Mouse (Mus musculus) limb, embryonic 13.5 days (tissue): Measurements from ENCODE around the gene Nhsl2. TPM values are rescaled to one million over a fixed set of nuclear protein-coding genes. Genes with fewer than 3 reads are reported as not detected.

Experiments
- ATAC-seq: fragments of 200-750 bp; cut with Nextera tagmentation; 2 replicates; pipeline ENCODE4 v1.8.0; 2017; ENCODE audit warnings: low read depth, moderate number of reproducible peaks, moderate TSS enrichment; ENCODE audit not compliant: low FRiP score
- H3K27ac ChIP-seq: fragments of 300-500 bp; sonication (generic); 2 replicates; pipeline ENCODE4 v1.5.1; 2015; ENCODE audit warnings: inconsistent platforms, mild to moderate bottlenecking, moderate library complexity
- H3K27me3 ChIP-seq: fragments of 300-500 bp; sonication (generic); 2 replicates; pipeline ENCODE4 v1.6.1; 2015; ENCODE audit warnings: mild to moderate bottlenecking, inconsistent platforms
- H3K36me3 ChIP-seq: fragments of 300-500 bp; sonication (generic); 2 replicates; pipeline ENCODE4 v1.6.1; 2015; ENCODE audit warnings: inconsistent platforms, mild to moderate bottlenecking, moderate library complexity
- H3K4me1 ChIP-seq: fragments of 300-500 bp; sonication (generic); 2 replicates; pipeline ENCODE4 v1.6.1; 2015; ENCODE audit warnings: inconsistent platforms
- H3K4me2 ChIP-seq: fragments of 300-500 bp; sonication (generic); replicated peaks from 2 replicates; pipeline ENCODE4 v1.6.1; 2015; ENCODE audit warnings: inconsistent platforms, mild to moderate bottlenecking, moderate library complexity
- H3K4me3 ChIP-seq: fragments of 300-500 bp; sonication (generic); 2 replicates; pipeline ENCODE4 v1.5.1; 2015; ENCODE audit warnings: moderate library complexity, mild to moderate bottlenecking, inconsistent platforms
- H3K9ac ChIP-seq: fragments of 300-500 bp; sonication (generic); 2 replicates; pipeline ENCODE4 v1.6.1; 2015; ENCODE audit warnings: mild to moderate bottlenecking, inconsistent platforms
- H3K9me3 ChIP-seq: fragments of 300-500 bp; sonication (generic); 2 replicates; pipeline ENCODE4 v1.6.1; 2016; ENCODE audit warnings: inconsistent platforms
- WGBS: fragments of 180-500 bp; shearing (Covaris S2); methylation state at CpG from one replicate; pipeline ENCODE4 v1.1.7; 2015; 5-methylcytosine and 5-hydroxymethylcytosine counted together
- polyA plus RNA-seq: library from polyadenylated mRNA; unstranded; fragments of >200 nt; fragmentation: Nextera tagmentation; extraction: Ambion mirVana; gene quantifications from 2 replicates; pipeline ENCODE4 v1.2.1, GENCODE M21; 2015

The Nhsl2 gene
- polyA plus RNA-seq, 1 experiment from 2014 or later, result 17.4 TPM

DNA sequence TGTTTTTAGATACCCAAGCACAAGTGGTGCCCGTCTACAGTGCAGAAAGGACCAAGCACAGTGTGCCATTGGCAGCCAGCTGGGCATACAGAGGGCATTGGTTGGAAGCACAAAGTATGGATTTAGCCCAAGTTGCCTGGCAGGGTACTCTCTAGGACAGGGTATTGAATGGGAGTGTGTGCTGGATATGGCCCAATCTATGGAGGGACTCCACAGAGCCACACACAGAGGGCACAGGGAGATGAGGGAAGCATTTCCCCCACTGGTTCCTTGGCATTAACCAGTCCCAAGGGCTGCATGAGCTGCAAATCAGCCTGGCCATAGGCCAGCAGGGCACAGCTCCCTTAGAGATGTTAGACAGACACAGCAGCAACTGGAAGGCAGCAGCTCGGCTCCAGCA is 79.9 kb downstream of the Nhsl2 start:
- Histone ChIP-seq H3K27ac (no peak overlapping the region), H3K9me3 (no peaks in the 10 kb centered on the region), H3K4me3 (no peak overlapping the region), H3K9ac (no peak overlapping the region), H3K4me1 (no peaks in the 10 kb centered on the region), H3K4me2 (no peak overlapping the region), H3K27me3 (peaks cover 38% of the 10 kb centered on the region; the same call in 1 of the 2 replicates), H3K36me3 (no peaks in the 10 kb centered on the region)
- 71% methylated on average over 2 of the region's 2 CpGs for WGBS
- no peak for ATAC-seq

DNA sequence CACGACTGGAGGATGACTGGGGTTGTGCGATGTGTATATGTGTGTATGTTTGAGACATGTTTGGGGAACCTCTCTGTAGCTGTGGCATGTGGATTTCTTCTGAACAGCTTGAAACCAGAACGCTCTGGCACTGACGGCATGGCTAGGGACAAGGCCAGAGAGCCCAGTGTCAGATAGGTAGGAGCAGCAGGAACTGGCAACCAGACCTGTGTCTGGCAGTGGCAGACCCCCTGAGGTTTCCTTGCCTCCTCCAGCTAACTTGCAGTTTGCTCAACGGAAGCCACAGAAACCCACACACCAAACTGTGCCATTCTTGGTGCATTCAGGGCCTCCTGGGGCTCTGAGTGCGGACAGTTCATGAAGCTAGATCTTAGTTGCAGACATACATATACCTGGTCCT is 81.1 kb downstream of the Nhsl2 start:
- ATAC-seq, result no peak
- Histone ChIP-seq H3K4me1 (no peaks in the 10 kb centered on the region), H3K9me3 (no peaks in the 10 kb centered on the region), H3K4me3 (no peak overlapping the region), H3K27ac (no peak overlapping the region), H3K27me3 (peaks cover 48% of the 10 kb centered on the region; the same call in 1 of the 2 replicates), H3K36me3 (no peaks in the 10 kb centered on the region), H3K9ac (no peak overlapping the region), H3K4me2 (no peak overlapping the region)
- WGBS, result 89% methylated on average over 6 of the region's 6 CpGs

GRCm38 (mm10) chrX:101931016-101931415 is 81.8 kb downstream of the Nhsl2 start:
- Histone ChIP-seq H3K27me3 (peaks cover 50% of the 10 kb centered on the region; the same call in 1 of the 2 replicates), H3K4me2 (no peak overlapping the region), H3K27ac (no peak overlapping the region), H3K4me3 (no peak overlapping the region), H3K9ac (no peak overlapping the region), H3K36me3 (no peaks in the 10 kb centered on the region), H3K9me3 (no peaks in the 10 kb centered on the region), H3K4me1 (no peaks in the 10 kb centered on the region)
- WGBS, result 78% methylated on average over 5 of the region's 5 CpGs
- no peak for ATAC-seq

DNA sequence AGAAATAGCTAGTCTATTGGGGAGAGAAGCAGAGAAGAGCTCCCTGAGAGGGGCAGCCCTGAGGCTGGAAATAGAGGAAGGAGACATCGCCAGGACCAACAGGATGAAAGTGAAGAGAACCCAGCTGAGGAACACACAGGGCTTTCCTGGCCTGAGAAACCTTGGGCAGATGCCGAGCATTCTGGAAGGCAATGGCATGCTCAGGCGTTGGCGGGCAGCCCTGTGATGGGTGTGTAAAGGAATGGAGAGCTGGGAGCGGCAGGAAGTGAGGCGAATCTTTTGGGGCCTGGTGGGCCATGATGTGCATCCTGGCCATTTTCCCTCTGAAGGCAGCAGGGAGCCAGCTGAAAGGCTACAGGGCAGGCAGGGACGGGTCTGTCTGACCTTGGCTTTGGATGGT is 83.1 kb downstream of the Nhsl2 start:
- 85% methylated on average over 7 of the region's 7 CpGs for WGBS
- peaks cover 55% of the 10 kb centered on the region; the same call in 1 of the 2 replicates for H3K27me3 ChIP-seq
- H3K4me3 ChIP-seq, result no peak overlapping the region

DNA sequence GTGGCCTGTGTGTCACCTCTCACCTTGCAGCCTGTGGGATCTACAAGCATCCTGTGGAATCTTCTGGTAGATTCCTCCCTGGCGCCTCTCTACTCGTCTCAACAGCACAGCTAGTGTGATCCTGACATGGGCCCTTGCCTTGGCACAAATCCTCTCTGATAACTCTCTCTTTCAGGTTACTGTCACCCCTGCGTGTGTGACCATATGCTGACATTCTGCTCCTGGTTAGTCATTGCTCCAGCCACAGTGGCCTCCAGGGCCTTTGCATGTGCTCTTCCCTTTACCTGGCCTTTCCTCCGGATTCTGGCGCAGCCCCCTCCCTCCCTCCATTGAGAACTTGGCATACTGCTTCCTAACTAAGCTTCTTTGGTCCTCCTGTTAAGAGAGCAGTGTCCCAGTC is 84.2 kb downstream of the Nhsl2 start:
- Histone ChIP-seq H3K4me1 (no peaks in the 10 kb centered on the region), H3K9me3 (no peaks in the 10 kb centered on the region), H3K4me3 (no peak overlapping the region), H3K27me3 (peaks cover 59% of the 10 kb centered on the region; the same call in 1 of the 2 replicates), H3K36me3 (no peaks in the 10 kb centered on the region), H3K27ac (no peak overlapping the region), H3K9ac (no peak overlapping the region), H3K4me2 (no peak overlapping the region)
- ATAC-seq, result no peak
- 91% methylated on average over 5 of the region's 5 CpGs for WGBS

More for the DNA sequence above, 83.1 kb downstream of the Nhsl2 start:
- Histone ChIP-seq H3K9ac (no peak overlapping the region), H3K4me2 (no peak overlapping the region), H3K36me3 (no peaks in the 10 kb centered on the region), H3K9me3 (no peaks in the 10 kb centered on the region), H3K27ac (no peak overlapping the region), H3K4me1 (no peaks in the 10 kb centered on the region)
- ATAC-seq, result no peak

DNA sequence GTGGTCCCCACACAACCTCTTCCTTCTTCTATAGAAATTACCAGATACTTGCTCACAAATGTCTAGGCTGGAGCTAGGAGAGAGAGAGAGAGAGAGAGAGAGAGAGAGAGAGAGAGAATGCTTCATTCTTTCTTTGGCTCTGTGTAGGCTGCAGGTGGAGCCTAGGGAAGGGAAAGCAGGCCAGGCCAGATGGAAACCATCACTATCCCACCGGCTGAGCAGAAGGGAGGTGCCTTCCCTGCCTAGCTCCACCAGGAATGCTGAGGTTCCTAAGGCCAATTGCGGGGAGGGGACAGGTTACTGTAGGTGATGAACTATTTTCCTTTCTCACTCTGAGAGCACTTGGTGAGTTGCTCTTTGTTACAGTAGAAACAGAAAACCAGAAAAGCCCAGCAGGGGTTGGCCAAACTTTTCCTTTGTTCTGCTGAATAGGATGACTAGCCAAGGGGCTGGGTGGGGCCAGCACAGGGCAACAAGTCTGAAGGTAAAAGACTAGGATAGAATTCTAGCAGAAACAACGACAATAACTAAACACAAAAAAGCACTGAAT is 86.2 kb downstream of the Nhsl2 start:
- ATAC-seq, result no peak
- Histone ChIP-seq H3K27ac (no peak overlapping the region), H3K4me3 (no peak overlapping the region), H3K9me3 (no peaks in the 10 kb centered on the region), H3K27me3 (peaks cover 53% of the 10 kb centered on the region), H3K4me1 (no peaks in the 10 kb centered on the region), H3K4me2 (no peak overlapping the region), H3K36me3 (no peaks in the 10 kb centered on the region), H3K9ac (no peak overlapping the region)
- WGBS, result 30% methylated on average over 3 of the region's 3 CpGs

- H3K27ac ChIP-seq, result no peak overlapping the region
- no peak overlapping the region for H3K4me2 ChIP-seq
- H3K4me3 ChIP-seq, result no peak overlapping the region
- no peaks in the 10 kb centered on the region for H3K9me3 ChIP-seq
- H3K27me3 ChIP-seq, result peaks cover 65% of the 10 kb centered on the region
- peaks cover 29% of the 10 kb centered on the region for H3K4me1 ChIP-seq
- no peaks in the 10 kb centered on the region for H3K36me3 ChIP-seq
- 86% methylated on average over 5 of the region's 5 CpGs for WGBS
- no peak for ATAC-seq
- no peak overlapping the region for H3K9ac ChIP-seq
Observed at GRCm38 (mm10) chrX:101939486-101939885, 90.3 kb downstream of the Nhsl2 start.

GRCm38 (mm10) chrX:101942461-101942896 is 93.3 kb downstream of the Nhsl2 start:
- Histone ChIP-seq H3K4me1 (peaks cover 34% of the 10 kb centered on the region), H3K27me3 (peaks cover 57% of the 10 kb centered on the region)

GRCm38 (mm10) chrX:101943743-101944142 is 94.6 kb downstream of the Nhsl2 start:
- Histone ChIP-seq H3K27me3 (peaks cover 53% of the 10 kb centered on the region), H3K27ac (peak overlapping the region; percentile 44; the same call in 1 of the 2 replicates)
- 50% methylated on average over 2 of the region's 2 CpGs for WGBS

More at GRCm38 (mm10) chrX:101942461-101942896, 93.3 kb downstream of the Nhsl2 start:
- H3K36me3 ChIP-seq, result no peaks in the 10 kb centered on the region
- H3K9ac ChIP-seq, result no peak overlapping the region
- H3K27ac ChIP-seq, result peak overlapping the region; percentile 83
- H3K9me3 ChIP-seq, result no peaks in the 10 kb centered on the region
- no peak overlapping the region for H3K4me3 ChIP-seq
- WGBS, result 6% methylated on average over 6 of the region's 6 CpGs
- H3K4me2 ChIP-seq, result peak overlapping the region; percentile 4; the same call in 1 of the 2 replicates
- peak; percentile 97 for ATAC-seq

GRCm38 (mm10) chrX:101944761-101945330 is 95.7 kb downstream of the Nhsl2 start:
- Histone ChIP-seq H3K4me3 (no peak overlapping the region), H3K9ac (no peak overlapping the region), H3K4me1 (peaks cover 34% of the 10 kb centered on the region), H3K36me3 (no peaks in the 10 kb centered on the region), H3K27me3 (peaks cover 45% of the 10 kb centered on the region), H3K4me2 (no peak overlapping the region), H3K27ac (no peak overlapping the region), H3K9me3 (no peaks in the 10 kb centered on the region)
- 90% methylated on average over 2 of the region's 2 CpGs for WGBS
- no peak for ATAC-seq

More at GRCm38 (mm10) chrX:101943743-101944142, 94.6 kb downstream of the Nhsl2 start:
- Histone ChIP-seq H3K9me3 (no peaks in the 10 kb centered on the region), H3K4me1 (peaks cover 34% of the 10 kb centered on the region), H3K4me2 (no peak overlapping the region), H3K36me3 (no peaks in the 10 kb centered on the region), H3K9ac (no peak overlapping the region), H3K4me3 (no peak overlapping the region)
- ATAC-seq, result no peak

DNA sequence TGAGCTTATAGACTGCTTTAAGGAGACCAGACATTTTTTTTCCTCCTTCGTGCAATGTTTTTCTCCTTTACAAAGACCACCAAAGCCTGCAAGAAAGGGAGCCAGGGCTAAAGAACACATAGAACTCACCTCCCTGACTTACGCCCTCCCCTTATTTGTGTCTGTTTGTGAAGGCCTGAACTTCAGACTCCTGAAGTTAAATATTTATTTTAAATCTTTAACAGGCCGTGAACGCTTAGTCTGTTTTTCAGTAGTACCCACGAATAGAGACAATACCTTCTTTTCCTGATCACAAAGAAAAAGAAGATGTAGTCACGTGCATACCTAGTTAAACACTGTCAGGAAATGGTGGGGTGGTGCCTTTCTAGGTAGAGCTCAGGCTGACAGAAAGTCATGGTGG is 103.3 kb downstream of the Nhsl2 start:
- ATAC-seq, result no peak
- H3K4me3 ChIP-seq, result no peak overlapping the region
- no peaks in the 10 kb centered on the region for H3K9me3 ChIP-seq
- WGBS, result 86% methylated on average over 6 of the region's 6 CpGs
- peaks cover 38% of the 10 kb centered on the region for H3K27me3 ChIP-seq
- H3K36me3 ChIP-seq, result no peaks in the 10 kb centered on the region
- no peak overlapping the region for H3K4me2 ChIP-seq
- no peak overlapping the region for H3K9ac ChIP-seq
- H3K27ac ChIP-seq, result no peak overlapping the region
- H3K4me1 ChIP-seq, result 0 out of 2 replicates have a peak, but pooled peaks cover 1% of the 10 kb centered on the region

- H3K4me2 ChIP-seq, result no peak overlapping the region
- H3K4me3 ChIP-seq, result no peak overlapping the region
- no peak for ATAC-seq
- H3K27me3 ChIP-seq, result peaks cover 41% of the 10 kb centered on the region
- H3K9ac ChIP-seq, result no peak overlapping the region
- H3K4me1 ChIP-seq, result 0 out of 2 replicates have a peak, but pooled peaks cover 4% of the 10 kb centered on the region
- no peaks in the 10 kb centered on the region for H3K9me3 ChIP-seq
- no peaks in the 10 kb centered on the region for H3K36me3 ChIP-seq
- WGBS, result 86% methylated on average over 2 of the region's 2 CpGs
- H3K27ac ChIP-seq, result no peak overlapping the region
Observed at GRCm38 (mm10) chrX:101953256-101953655, 104.1 kb downstream of the Nhsl2 start.
